Mouse (Mus musculus) megakaryocyte-erythroid progenitor cell, adult 5-6 weeks (primary cell): ENCODE data around the gene Olfr893. TPM values are rescaled to one million over a fixed set of nuclear protein-coding genes. Genes with fewer than 3 reads are reported as not detected.
"Not testable (repeated sequence)": the region's sequence is repeated elsewhere in the genome, so short reads cannot be mapped to it uniquely, and the experiment has no call there.

ENCODE experiments used
- ATAC-seq: replicated peaks from 2 replicates; pipeline ENCODE4 v1.8.0; 2016; ENCODE audit warnings: mild to moderate bottlenecking, inconsistent platforms; ENCODE audit not compliant: severe bottlenecking, poor library complexity, low FRiP score, low TSS enrichment
- total RNA-seq, 2 experiments: library from RNA; stranded (forward) in 1 of 2; stranded (reverse) in 1 of 2; fragments of 200-1000, 215-1000 nt in 1 of 2; fragments of >200 nt in 1 of 2; fragmentation: Nextera tagmentation in 1 of 2; gene quantifications; 2 replicates each; pipeline ENCODE4 v1.2.3; 2014 to 2017

The Olfr893 gene
- total RNA-seq (2014; fragmentation: Nextera tagmentation) (not detected in 2 replicates), total RNA-seq (2017) (not detected in 2 replicates)

- ATAC-seq = no peak
Observed at GRCm38 (mm10) chr9:38208065-38208464, at the start of gene Olfr893. TSS of gene Olfr893 (plus strand) at chr9:38208365.

GRCm38 (mm10) chr9:38168341-38168740 is 39.8 kb upstream of the Olfr893 start:
- not testable (repeated sequence) for ATAC-seq

- ATAC-seq = no peak
Observed at GRCm38 (mm10) chr9:38180721-38181120, 27.4 kb upstream of the Olfr893 start, which contains the start of gene Olfr891. TSS of gene Olfr891 (minus strand) at chr9:38180821.

- no peak for ATAC-seq
Observed at GRCm38 (mm10) chr9:38217755-38218154, 9.6 kb downstream of the Olfr893 start, which contains the start of gene Olfr894. TSS of gene Olfr894 (plus strand) at chr9:38218055.

GRCm38 (mm10) chr9:38252474-38252873 is 44.3 kb downstream of the Olfr893 start, which contains the start of gene Olfr143:
TSS of gene Olfr143 (plus strand) at chr9:38252774.
- ATAC-seq = no peak

Other genes starting within 250 kb of the Olfr893 start
- gene Olfr881, start 216.5 kb upstream of the Olfr893 start, total RNA-seq (2014; fragmentation: Nextera tagmentation) = not detected in 2 replicates
- gene Olfr881, start 216.5 kb upstream of the Olfr893 start, total RNA-seq (2017) = not detected in 2 replicates
- gene Olfr883, start 182.6 kb upstream of the Olfr893 start, total RNA-seq (2014; fragmentation: Nextera tagmentation) = not detected in 2 replicates
- not detected in 2 replicates for gene Olfr883, start 182.6 kb upstream of the Olfr893 start, total RNA-seq (2017)
- not detected in 2 replicates for gene Olfr884, start 161.8 kb upstream of the Olfr893 start, total RNA-seq (2014; fragmentation: Nextera tagmentation)
- not detected in 2 replicates for gene Olfr884, start 161.8 kb upstream of the Olfr893 start, total RNA-seq (2017)
- gene Olfr885, start 147.0 kb upstream of the Olfr893 start, total RNA-seq (2014; fragmentation: Nextera tagmentation) = not detected in 2 replicates
- gene Olfr885, start 147.0 kb upstream of the Olfr893 start, total RNA-seq (2017) = not detected in 2 replicates
- not detected in 2 replicates for gene Olfr887, start 124.3 kb upstream of the Olfr893 start, total RNA-seq (2014; fragmentation: Nextera tagmentation)
- gene Olfr887, start 124.3 kb upstream of the Olfr893 start, total RNA-seq (2017) = not detected in 2 replicates
- gene Olfr888, start 100.2 kb upstream of the Olfr893 start, total RNA-seq (2014; fragmentation: Nextera tagmentation) = not detected in 2 replicates
- gene Olfr888, start 100.2 kb upstream of the Olfr893 start, total RNA-seq (2017) = not detected in 2 replicates
- gene Olfr889, start 93.2 kb upstream of the Olfr893 start, total RNA-seq (2014; fragmentation: Nextera tagmentation) = 0.13 and 0.15 TPM in 2 replicates
- gene Olfr889, start 93.2 kb upstream of the Olfr893 start, total RNA-seq (2017) = not detected in 2 replicates
- gene Olfr890, start 65.8 kb upstream of the Olfr893 start, total RNA-seq (2014; fragmentation: Nextera tagmentation) = not detected in 2 replicates
- not detected in 2 replicates for gene Olfr890, start 65.8 kb upstream of the Olfr893 start, total RNA-seq (2017)
- not detected in 2 replicates for gene Olfr891, start 27.5 kb upstream of the Olfr893 start, total RNA-seq (2014; fragmentation: Nextera tagmentation)
- not detected in 2 replicates for gene Olfr891, start 27.5 kb upstream of the Olfr893 start, total RNA-seq (2017)
- not detected in 2 replicates for gene Olfr894, start 9.7 kb downstream of the Olfr893 start, total RNA-seq (2014; fragmentation: Nextera tagmentation)
- not detected in 2 replicates for gene Olfr894, start 9.7 kb downstream of the Olfr893 start, total RNA-seq (2017)
- not detected in 2 replicates for gene Olfr143, start 44.4 kb downstream of the Olfr893 start, total RNA-seq (2014; fragmentation: Nextera tagmentation)
- gene Olfr143, start 44.4 kb downstream of the Olfr893 start, total RNA-seq (2017) = not detected in 2 replicates
- not detected in 2 replicates for gene Olfr895, start 59.5 kb downstream of the Olfr893 start, total RNA-seq (2014; fragmentation: Nextera tagmentation)
- not detected in 2 replicates for gene Olfr895, start 59.5 kb downstream of the Olfr893 start, total RNA-seq (2017)
- gene Olfr896-ps1, start 82.7 kb downstream of the Olfr893 start, total RNA-seq (2014; fragmentation: Nextera tagmentation) = not detected in 2 replicates
- gene Olfr896-ps1, start 82.7 kb downstream of the Olfr893 start, total RNA-seq (2017) = not detected in 2 replicates
- not detected in 2 replicates for gene Olfr25, start 120.7 kb downstream of the Olfr893 start, total RNA-seq (2014; fragmentation: Nextera tagmentation)
- gene Olfr25, start 120.7 kb downstream of the Olfr893 start, total RNA-seq (2017) = not detected in 2 replicates
- not detected in 2 replicates for gene Olfr898, start 140.0 kb downstream of the Olfr893 start, total RNA-seq (2014; fragmentation: Nextera tagmentation)
- not detected in 2 replicates for gene Olfr898, start 140.0 kb downstream of the Olfr893 start, total RNA-seq (2017)
- gene Olfr250, start 158.5 kb downstream of the Olfr893 start, total RNA-seq (2014; fragmentation: Nextera tagmentation) = not detected in 2 replicates
- gene Olfr250, start 158.5 kb downstream of the Olfr893 start, total RNA-seq (2017) = not detected in 2 replicates
- not detected in 2 replicates for gene Olfr251, start 168.7 kb downstream of the Olfr893 start, total RNA-seq (2014; fragmentation: Nextera tagmentation)
- not detected in 2 replicates for gene Olfr251, start 168.7 kb downstream of the Olfr893 start, total RNA-seq (2017)
- gene Olfr147, start 193.3 kb downstream of the Olfr893 start, total RNA-seq (2014; fragmentation: Nextera tagmentation) = not detected in 2 replicates
- gene Olfr147, start 193.3 kb downstream of the Olfr893 start, total RNA-seq (2017) = not detected in 2 replicates
- not detected in 2 replicates for gene Olfr901, start 221.1 kb downstream of the Olfr893 start, total RNA-seq (2014; fragmentation: Nextera tagmentation)
- gene Olfr901, start 221.1 kb downstream of the Olfr893 start, total RNA-seq (2017) = not detected in 2 replicates
- not detected in 2 replicates for gene Olfr902, start 239.3 kb downstream of the Olfr893 start, total RNA-seq (2014; fragmentation: Nextera tagmentation)
- not detected in 2 replicates for gene Olfr902, start 239.3 kb downstream of the Olfr893 start, total RNA-seq (2017)